Mouse (Mus musculus) liver, adult 2 months (tissue): ENCODE measurements around the gene Mavs. TPM values are rescaled to one million over a fixed set of nuclear protein-coding genes. Genes with fewer than 3 reads are reported as not detected.

Experiments
- DNase-seq: peaks from one replicate; pipeline ENCODE4 v3.0.0-alpha.2; 2011; ENCODE audit warnings: low read depth, low spot score; ENCODE audit errors: extremely low read depth
- H3K27ac ChIP-seq: fragments of 200-500 bp; replicated peaks from 2 replicates; pipeline ENCODE4 v1.5.1; 2012; ENCODE audit warnings: low read depth, mild to moderate bottlenecking, control low read depth, inconsistent platforms, low read length; ENCODE audit not compliant: insufficient read depth
- H3K27me3 ChIP-seq: fragments of 200-500 bp; 2 replicates; pipeline ENCODE4 v1.6.1; 2012; ENCODE audit warnings: mild to moderate bottlenecking, moderate library complexity, low read length, inconsistent platforms; ENCODE audit not compliant: control insufficient read depth, insufficient read depth
- H3K36me3 ChIP-seq: fragments of 200-500 bp; 2 replicates; pipeline ENCODE4 v1.6.1; 2012; ENCODE audit warnings: low read length, inconsistent platforms; ENCODE audit not compliant: control insufficient read depth, insufficient read depth
- H3K4me1 ChIP-seq: fragments of 200-500 bp; 2 replicates; pipeline ENCODE4 v1.6.1; 2011; ENCODE audit warnings: low read length; ENCODE audit not compliant: control insufficient read depth, insufficient read depth
- H3K4me3 ChIP-seq: fragments of 200-500 bp; 2 replicates; pipeline ENCODE4 v1.5.1; 2011; ENCODE audit warnings: low read depth, mild to moderate bottlenecking, control low read depth, low read length, moderate library complexity; ENCODE audit not compliant: insufficient read depth
- H3K79me2 ChIP-seq: fragments of 200-500 bp; 2 replicates; pipeline ENCODE4 v1.6.1; 2012; ENCODE audit warnings: inconsistent platforms, mild to moderate bottlenecking, low read length, moderate library complexity; ENCODE audit not compliant: control insufficient read depth, insufficient read depth
- H3K9ac ChIP-seq: fragments of 200-500 bp; 2 replicates; pipeline ENCODE4 v1.6.1; 2012; ENCODE audit warnings: low read depth, mild to moderate bottlenecking, control low read depth, inconsistent platforms, low read length
- CTCF ChIP-seq: fragments of 200-500 bp; IDR thresholded peaks from 2 replicates; pipeline ENCODE4 v1.5.1; 2011; ENCODE audit warnings: low read depth, low read length, control low read depth
- POLR2A ChIP-seq: fragments of 200-500 bp; IDR thresholded peaks from 2 replicates; pipeline ENCODE4 v1.6.1; 2011; ENCODE audit warnings: low read length, control low read depth; ENCODE audit not compliant: insufficient read depth; ENCODE audit errors: extremely low read depth
- WGBS: fragments of 180-500 bp; shearing (Covaris S2); methylation state at CpG from one replicate; pipeline ENCODE4 v1.1.7; 2018; 5-methylcytosine and 5-hydroxymethylcytosine counted together
- polyA plus RNA-seq: library from polyadenylated mRNA; depleted of rRNA; stranded (reverse); fragments of >200 nt; gene quantifications from 2 replicates; pipeline ENCODE4 v1.2.3, GENCODE M21; 2012
- total RNA-seq: library from RNA; depleted of rRNA; stranded (reverse); fragments of >200 nt; gene quantifications from 2 replicates; pipeline ENCODE4 v1.2.3, GENCODE M21; 2014

Gene Mavs
- total and polyA plus RNA-seq, 2 experiments, result 25.0 to 134 TPM

GRCm38 (mm10) chr2:131242180-131242579 lies 8.3 kb downstream of the Mavs start:
- peaks cover 83% of the 10 kb centered on the region for H3K36me3 ChIP-seq

DNA sequence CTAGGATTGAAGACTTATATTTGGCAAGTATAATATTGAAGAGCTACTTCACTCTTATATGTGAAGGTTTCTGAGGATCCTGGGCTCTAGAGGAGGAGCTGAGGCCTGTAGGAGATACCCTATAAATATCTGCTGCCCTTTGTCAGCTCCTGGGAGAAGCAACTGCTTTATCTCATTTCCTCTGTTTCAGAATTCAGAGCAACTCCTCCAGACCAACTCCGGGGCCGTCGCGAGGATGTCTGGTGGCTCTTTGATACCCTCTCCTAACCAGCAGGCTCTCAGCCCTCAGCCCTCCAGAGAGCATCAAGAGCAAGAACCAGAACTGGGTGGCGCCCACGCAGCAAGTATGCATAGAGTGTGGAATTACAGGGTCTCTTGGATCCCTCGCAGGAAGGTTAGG lies 9.1 kb downstream of the Mavs start:
- no peak for TF ChIP-seq POLR2A
- no peak for TF ChIP-seq CTCF
- no peak overlapping the region for H3K27ac ChIP-seq
- H3K4me1 ChIP-seq, result peaks cover 4% of the 10 kb centered on the region

More at GRCm38 (mm10) chr2:131242180-131242579, 8.3 kb downstream of the Mavs start:
- H3K9ac ChIP-seq, result no peak overlapping the region
- peaks cover 4% of the 10 kb centered on the region for H3K4me1 ChIP-seq
- no peak for TF ChIP-seq CTCF
- no peak for TF ChIP-seq POLR2A
- H3K27ac ChIP-seq, result no peak overlapping the region
- H3K79me2 ChIP-seq, result 0 out of 2 replicates have a peak, but pooled peaks cover 3% of the 10 kb centered on the region
- H3K4me3 ChIP-seq, result no peak overlapping the region
- no peak for DNase-seq
- H3K27me3 ChIP-seq, result no peaks in the 10 kb centered on the region

DNA sequence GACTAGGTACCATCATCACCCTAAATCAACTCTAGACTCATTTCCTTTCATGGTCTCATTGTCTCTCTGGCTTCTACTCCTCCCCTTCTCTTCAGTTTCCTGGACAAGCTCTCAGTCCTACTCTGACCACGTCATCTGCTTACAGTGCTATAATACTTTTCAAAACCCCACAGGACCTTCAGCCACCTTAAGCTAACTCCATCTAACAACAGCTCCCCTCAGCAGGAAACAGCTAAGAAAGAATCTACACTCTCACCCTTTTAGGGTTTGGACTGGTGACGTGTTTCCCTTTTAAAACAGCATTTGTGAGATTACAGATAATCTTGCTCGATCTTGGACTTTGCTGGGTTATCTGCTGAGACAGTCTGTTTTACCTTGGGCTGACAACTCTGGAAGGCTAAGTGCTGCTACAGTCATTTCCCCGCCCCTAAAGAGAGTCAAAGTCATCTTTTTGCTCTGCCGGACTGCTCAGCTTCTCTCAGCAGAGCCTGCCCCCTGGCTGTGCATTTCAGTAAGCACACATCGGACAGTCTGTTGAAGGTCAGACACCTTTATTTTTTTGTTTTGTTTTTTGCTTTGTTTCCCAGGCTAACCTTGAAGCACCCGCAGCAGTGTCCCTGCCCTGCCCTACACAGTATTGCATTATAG lies 19.9 kb downstream of the Mavs start:
- 23% methylated on average over 7 of the region's 7 CpGs for WGBS
- Histone ChIP-seq H3K4me1 (peaks cover 2% of the 10 kb centered on the region; the same call in 1 of the 2 replicates), H3K9ac (no peak overlapping the region), H3K27ac (peak overlapping the region; percentile 20; the same call in 1 of the 2 replicates), H3K79me2 (no peaks in the 10 kb centered on the region), H3K27me3 (no peaks in the 10 kb centered on the region), H3K36me3 (peaks cover 2% of the 10 kb centered on the region; the same call in 1 of the 2 replicates), H3K4me3 (no peak overlapping the region)
- DNase-seq, result peak; percentile 64
- no peak for TF ChIP-seq POLR2A
- TF ChIP-seq CTCF, result peak; percentile 89

More for the DNA sequence above, 9.1 kb downstream of the Mavs start:
- H3K9ac ChIP-seq, result no peak overlapping the region
- no peak overlapping the region for H3K4me3 ChIP-seq
- 0 out of 2 replicates have a peak, but pooled peaks cover 3% of the 10 kb centered on the region for H3K79me2 ChIP-seq
- H3K36me3 ChIP-seq, result peaks cover 87% of the 10 kb centered on the region
- no peaks in the 10 kb centered on the region for H3K27me3 ChIP-seq
- DNase-seq, result no peak
- WGBS, result 80% methylated on average over 7 of the region's 7 CpGs

DNA sequence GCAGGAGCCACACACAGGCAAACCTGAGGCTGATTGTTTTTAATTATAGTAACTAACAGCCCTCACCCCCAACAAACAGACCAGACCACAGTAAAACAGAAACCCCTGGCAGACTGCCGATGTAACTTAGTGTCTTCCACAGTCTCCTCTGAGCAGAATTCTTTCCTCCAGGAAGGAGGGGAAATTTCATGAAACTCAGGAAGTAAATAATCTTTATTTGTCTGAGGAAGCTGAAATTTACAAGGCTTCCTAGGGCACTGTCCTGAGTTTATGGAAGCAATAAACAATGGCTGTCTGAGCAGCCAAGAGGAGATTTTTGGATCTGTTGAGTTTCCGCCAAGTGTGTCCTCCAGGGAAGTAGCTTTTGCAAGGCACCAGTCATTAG lies 20.5 kb downstream of the Mavs start:
- WGBS, result 60% methylated on average over 2 of the region's 2 CpGs
- TF ChIP-seq CTCF, result no peak
- TF ChIP-seq POLR2A, result no peak
- Histone ChIP-seq H3K36me3 (no peaks in the 10 kb centered on the region; the same call in 1 of the 2 replicates), H3K9ac (no peak overlapping the region), H3K27ac (peak overlapping the region; percentile 20; the same call in 1 of the 2 replicates), H3K27me3 (no peaks in the 10 kb centered on the region), H3K79me2 (no peaks in the 10 kb centered on the region), H3K4me1 (peaks cover 2% of the 10 kb centered on the region; the same call in 1 of the 2 replicates), H3K4me3 (no peak overlapping the region)
- DNase-seq, result peak; percentile 20

DNA sequence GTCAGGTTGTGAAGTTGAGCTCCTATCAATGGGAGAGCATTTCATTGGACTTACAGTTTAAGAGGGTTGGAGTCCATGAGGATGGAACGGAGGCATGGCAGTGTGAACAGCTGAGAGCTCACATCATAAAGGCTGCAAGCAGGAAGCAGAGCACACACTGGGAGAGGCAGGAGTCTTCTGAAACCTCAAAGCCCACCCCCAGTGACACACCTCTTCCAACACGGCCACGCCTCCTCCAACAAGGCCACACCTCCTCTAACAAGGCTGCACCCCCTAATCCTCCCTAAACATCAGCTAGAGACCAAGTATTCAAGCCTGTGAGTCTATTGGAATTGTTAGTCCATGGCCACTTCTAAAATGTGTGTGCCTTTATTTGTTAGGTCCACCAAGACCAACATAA lies 21.9 kb downstream of the Mavs start:
- WGBS, result 72% methylated on average over 3 of the region's 3 CpGs
- Histone ChIP-seq H3K79me2 (no peaks in the 10 kb centered on the region), H3K4me1 (peaks cover 2% of the 10 kb centered on the region; the same call in 1 of the 2 replicates), H3K27ac (no peak overlapping the region), H3K4me3 (no peak overlapping the region), H3K36me3 (no peaks in the 10 kb centered on the region; the same call in 1 of the 2 replicates), H3K9ac (no peak overlapping the region), H3K27me3 (no peaks in the 10 kb centered on the region)
- no peak for DNase-seq
- TF ChIP-seq POLR2A (no peak), CTCF (no peak)

GRCm38 (mm10) chr2:131258693-131259092 lies 24.8 kb downstream of the Mavs start:
- H3K4me1 ChIP-seq, result no peaks in the 10 kb centered on the region; the same call in 1 of the 2 replicates
- WGBS, result 87% methylated on average over 8 of the region's 8 CpGs

More at GRCm38 (mm10) chr2:131258693-131259092, 24.8 kb downstream of the Mavs start:
- no peak overlapping the region for H3K9ac ChIP-seq
- H3K4me3 ChIP-seq, result no peak overlapping the region
- TF ChIP-seq CTCF, result no peak
- TF ChIP-seq POLR2A, result no peak
- no peak for DNase-seq
- H3K79me2 ChIP-seq, result no peaks in the 10 kb centered on the region
- H3K27ac ChIP-seq, result no peak overlapping the region
- no peaks in the 10 kb centered on the region for H3K27me3 ChIP-seq
- H3K36me3 ChIP-seq, result no peaks in the 10 kb centered on the region
